Mouse (Mus musculus): ENCODE results near the gene Hist1h4f. TPM values are rescaled to one million over a fixed set of nuclear protein-coding genes. Genes with fewer than 3 reads are reported as not detected.
"Not testable (repeated sequence)": the region's sequence is repeated elsewhere in the genome, so short reads cannot be mapped to it uniquely, and the experiment has no call there.

Gene Hist1h4f
- polyA plus RNA-seq, 1 experiment from 2014 or later = 1.1 TPM

DNA sequence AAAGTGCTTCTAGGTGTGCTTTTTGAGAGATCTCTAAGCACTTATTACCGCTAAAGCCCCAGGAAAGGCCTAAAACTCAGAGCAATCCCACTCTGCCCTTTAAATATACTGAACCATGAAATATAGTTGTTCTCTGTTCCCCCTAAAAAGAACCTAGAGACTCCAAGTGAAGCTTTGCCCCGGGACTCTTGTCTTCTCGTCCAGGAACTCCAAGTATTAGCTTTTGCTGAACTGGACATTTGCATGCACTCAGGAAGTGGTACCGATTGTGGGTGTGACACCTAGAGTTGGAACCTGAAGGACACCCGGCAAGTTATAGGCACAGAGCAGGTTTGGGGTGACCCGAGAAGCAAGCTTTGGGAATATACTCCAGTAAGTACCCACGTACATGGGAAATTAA lies 39.8 kb upstream of the Hist1h4f start:
- TF ChIP-seq CTCF (IDR thresholded peaks at IDR 0.05; ENCODE audit: low read depth) = no peak
- no peaks in the 10 kb centered on the region for H3K9me3 ChIP-seq (ENCODE audit: low read length)
- H3K4me2 ChIP-seq (ENCODE audit: low read depth, low read length) = no peak overlapping the region
- no peak overlapping the region for H3K4me3 ChIP-seq (ENCODE audit: low read depth, low read length)
- H3K4me1 ChIP-seq (ENCODE audit: insufficient read depth) = peaks cover 35% of the 10 kb centered on the region
- H3K27me3 ChIP-seq (ENCODE audit: insufficient read depth, low read length) = no peaks in the 10 kb centered on the region
- no peak for DNase-seq
- WGBS (ENCODE audit: insufficient replicate concordance) = 86% methylated on average over 7 of the region's 7 CpGs
- no peak for ATAC-seq
- H3K27ac ChIP-seq (ENCODE audit: low read depth) = no peak overlapping the region
- H3K9ac ChIP-seq (replicated peaks) = no peak overlapping the region
- no peaks in the 10 kb centered on the region for H3K36me3 ChIP-seq (replicated peaks; ENCODE audit: insufficient read depth, low read length)

DNA sequence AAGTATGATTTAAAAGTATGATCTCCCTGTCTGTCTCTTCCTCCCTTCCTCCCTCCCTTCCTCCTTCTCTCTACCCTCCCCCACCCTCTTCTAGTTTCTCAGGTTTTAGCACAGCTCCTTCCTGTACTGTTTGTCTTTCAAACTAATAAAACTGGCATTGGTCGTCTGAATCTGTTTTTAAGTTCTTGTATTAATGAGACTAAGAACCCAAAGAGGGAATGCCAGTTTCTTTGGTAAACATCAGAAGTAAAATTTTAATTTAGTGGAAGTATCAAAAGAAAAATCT lies 35.4 kb upstream of the Hist1h4f start:
- no peak for ATAC-seq

DNA sequence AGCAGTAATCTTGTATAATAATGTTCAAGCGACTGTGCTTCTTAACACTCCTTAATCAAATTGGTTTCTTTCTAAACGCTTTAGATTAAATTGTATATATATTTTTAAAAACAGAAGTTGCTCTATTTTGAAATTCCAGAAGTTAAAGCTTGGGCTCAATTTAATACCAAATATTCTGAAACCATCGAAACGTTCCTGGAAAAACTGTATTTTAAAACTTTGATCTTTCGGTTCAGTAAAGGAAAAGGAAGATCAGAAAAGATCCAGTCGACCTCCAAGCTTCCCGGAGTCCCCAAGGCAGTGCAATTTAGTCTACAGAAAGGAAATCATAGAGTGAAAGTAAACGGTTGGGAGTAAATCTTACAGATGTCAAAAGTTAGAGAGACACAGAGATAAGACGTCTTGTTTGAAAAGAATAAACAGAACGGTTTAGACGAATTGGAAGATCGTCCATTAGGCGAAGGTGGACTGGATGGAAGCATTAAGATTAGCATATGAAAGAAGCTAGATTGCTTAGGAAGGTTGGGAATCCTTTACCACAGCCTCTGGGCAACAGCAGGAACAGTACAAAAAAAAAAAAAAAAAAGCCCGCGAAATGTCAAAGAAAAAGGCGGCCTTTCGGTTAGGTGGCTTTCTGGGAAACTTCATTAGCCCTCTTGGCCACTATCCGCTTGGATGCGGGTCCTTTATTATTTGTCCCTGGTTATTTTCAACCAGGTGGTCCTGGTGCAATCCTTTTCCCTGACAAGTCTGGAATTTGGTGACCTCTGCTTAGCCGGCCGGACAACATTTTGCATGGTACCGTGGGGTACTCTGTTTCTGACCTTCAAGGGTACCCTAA lies 34.9 kb upstream of the Hist1h4f start:
- peaks cover 26% of the 10 kb centered on the region for H3K4me1 ChIP-seq (ENCODE audit: insufficient read depth)
- H3K4me3 ChIP-seq (ENCODE audit: low read depth, low read length) = peak overlapping the region; percentile 59
- H3K27ac ChIP-seq (ENCODE audit: low read depth) = peak overlapping the region; percentile 97
- H3K9ac ChIP-seq (replicated peaks) = peak overlapping the region; percentile 69
- no peaks in the 10 kb centered on the region for H3K9me3 ChIP-seq (ENCODE audit: low read length)
- peak overlapping the region; percentile 86 for H3K4me2 ChIP-seq (ENCODE audit: low read depth, low read length)
- DNase-seq = no peak
- 3% methylated on average over 22 of the region's 22 CpGs for WGBS (ENCODE audit: insufficient replicate concordance)
- H3K27me3 ChIP-seq (ENCODE audit: insufficient read depth, low read length) = no peaks in the 10 kb centered on the region
- no peaks in the 10 kb centered on the region for H3K36me3 ChIP-seq (replicated peaks; ENCODE audit: insufficient read depth, low read length)
- no peak for ATAC-seq
- TF ChIP-seq EP300 (IDR thresholded peaks at IDR 0.05; ENCODE audit: low read depth) (0 out of 2 replicates have a peak, but pooled peaks have one; percentile 33), CTCF (IDR thresholded peaks at IDR 0.05; ENCODE audit: low read depth) (no peak)

More for the DNA sequence above, 35.4 kb upstream of the Hist1h4f start:
- Histone ChIP-seq H3K4me3 (ENCODE audit: low read depth, low read length) (peak overlapping the region; percentile 59), H3K36me3 (replicated peaks; ENCODE audit: insufficient read depth, low read length) (no peaks in the 10 kb centered on the region), H3K4me2 (ENCODE audit: low read depth, low read length) (peak overlapping the region; percentile 86), H3K27me3 (ENCODE audit: insufficient read depth, low read length) (no peaks in the 10 kb centered on the region), H3K9me3 (ENCODE audit: low read length) (no peaks in the 10 kb centered on the region), H3K4me1 (ENCODE audit: insufficient read depth) (peaks cover 26% of the 10 kb centered on the region), H3K9ac (replicated peaks) (peak overlapping the region; percentile 69), H3K27ac (ENCODE audit: low read depth) (peak overlapping the region; percentile 97)
- 5% methylated on average over 1 of the region's 1 CpGs for WGBS (ENCODE audit: insufficient replicate concordance)
- peak; percentile 11 for DNase-seq
- TF ChIP-seq CTCF (IDR thresholded peaks at IDR 0.05; ENCODE audit: low read depth) = no peak
- no peak for TF ChIP-seq EP300 (IDR thresholded peaks at IDR 0.05; ENCODE audit: low read depth)

DNA sequence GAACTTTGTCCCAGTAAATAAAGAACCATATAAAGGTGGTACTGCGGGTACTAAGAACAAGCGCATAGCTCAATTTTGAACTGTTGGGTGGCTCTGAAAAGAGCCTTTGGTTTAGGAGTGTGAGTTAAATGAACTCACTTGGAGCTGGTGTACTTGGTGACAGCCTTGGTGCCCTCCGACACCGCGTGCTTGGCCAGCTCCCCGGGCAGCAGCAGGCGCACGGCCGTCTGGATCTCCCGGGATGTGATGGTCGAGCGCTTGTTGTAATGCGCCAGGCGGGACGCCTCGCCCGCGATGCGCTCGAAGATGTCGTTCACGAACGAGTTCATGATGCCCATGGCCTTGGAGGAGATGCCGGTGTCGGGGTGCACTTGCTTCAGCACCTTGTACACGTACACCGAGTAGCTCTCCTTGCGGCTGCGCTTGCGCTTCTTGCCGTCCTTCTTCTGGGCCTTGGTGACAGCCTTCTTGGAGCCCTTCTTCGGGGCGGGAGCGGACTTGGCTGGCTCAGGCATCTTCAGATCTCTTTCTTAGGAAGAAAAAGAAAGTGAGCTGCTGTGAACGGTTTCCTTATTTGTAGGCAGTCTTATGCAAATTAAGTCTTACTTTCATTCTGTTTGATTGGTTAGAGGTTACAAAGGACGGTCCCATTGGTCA lies 34.1 kb upstream of the Hist1h4f start:
- peak overlapping the region; percentile 86 for H3K4me2 ChIP-seq (ENCODE audit: low read depth, low read length)
- 0% methylated on average over 19 of the region's 36 CpGs for WGBS (ENCODE audit: insufficient replicate concordance)
- peak; percentile 75 for DNase-seq
- peak overlapping the region; percentile 65 for H3K9ac ChIP-seq (replicated peaks)
- peak overlapping the region; percentile 99 for H3K27ac ChIP-seq (ENCODE audit: low read depth)
- not testable (repeated sequence) for H3K27me3 ChIP-seq (ENCODE audit: insufficient read depth, low read length); H3K9me3 ChIP-seq (ENCODE audit: low read length); H3K36me3 ChIP-seq (replicated peaks; ENCODE audit: insufficient read depth, low read length)
- H3K4me3 ChIP-seq (ENCODE audit: low read depth, low read length) = peak overlapping the region; percentile 59
- peak; percentile 79 for ATAC-seq
- TF ChIP-seq EP300 (IDR thresholded peaks at IDR 0.05; ENCODE audit: low read depth) = peak; percentile 71
- peaks cover 29% of the 10 kb centered on the region for H3K4me1 ChIP-seq (ENCODE audit: insufficient read depth)

DNA sequence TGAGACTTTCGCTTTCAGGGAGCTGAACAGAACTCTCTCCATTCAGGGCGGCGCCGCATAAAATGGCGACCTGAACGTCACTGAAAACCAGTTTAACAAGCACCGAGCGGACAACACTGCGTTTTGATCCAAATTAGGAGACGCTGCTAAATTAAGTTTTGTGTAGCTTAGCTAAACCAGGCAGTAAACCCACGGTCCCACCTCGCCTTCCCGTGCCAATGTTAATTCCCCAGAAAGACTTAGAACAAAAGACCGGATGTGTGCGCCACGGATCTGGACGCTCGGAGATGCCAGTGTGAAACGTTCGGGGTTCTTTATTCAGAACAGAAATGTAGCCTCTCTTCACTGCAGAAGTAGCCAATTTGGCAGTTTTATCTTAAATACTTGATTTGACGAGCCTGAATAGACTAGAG lies 33.6 kb upstream of the Hist1h4f start:
- TF ChIP-seq EP300 (IDR thresholded peaks at IDR 0.05; ENCODE audit: low read depth) = 0 out of 2 replicates have a peak, but pooled peaks have one; percentile 42
- TF ChIP-seq CTCF (IDR thresholded peaks at IDR 0.05; ENCODE audit: low read depth) = no peak

DNA sequence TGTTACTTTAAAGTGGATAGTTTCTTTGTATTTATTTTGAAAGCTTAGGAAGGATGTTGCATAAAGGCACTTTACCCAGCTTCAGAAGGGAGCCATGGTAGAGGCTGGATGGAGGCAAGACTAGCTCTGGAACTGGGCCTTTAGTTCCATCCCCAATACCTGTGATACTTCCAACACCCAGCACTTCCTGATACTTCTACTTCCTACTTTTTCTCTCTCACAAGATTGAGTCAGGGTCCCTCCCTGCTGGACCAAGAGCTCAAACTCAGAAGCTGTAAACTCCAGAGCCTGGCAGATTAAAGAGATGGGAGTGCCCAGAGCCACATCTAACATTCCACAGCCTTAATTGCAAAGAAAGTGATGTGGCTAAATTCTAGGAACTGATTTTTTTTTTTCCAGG lies 32.9 kb upstream of the Hist1h4f start:
- Histone ChIP-seq H3K4me3 (ENCODE audit: low read depth, low read length) (peak overlapping the region; percentile 59), H3K27ac (ENCODE audit: low read depth) (peak overlapping the region; percentile 99), H3K9me3 (ENCODE audit: low read length) (no peaks in the 10 kb centered on the region), H3K36me3 (replicated peaks; ENCODE audit: insufficient read depth, low read length) (no peaks in the 10 kb centered on the region), H3K27me3 (ENCODE audit: insufficient read depth, low read length) (no peaks in the 10 kb centered on the region), H3K4me1 (ENCODE audit: insufficient read depth) (peaks cover 29% of the 10 kb centered on the region), H3K4me2 (ENCODE audit: low read depth, low read length) (peak overlapping the region; percentile 86), H3K9ac (replicated peaks) (peak overlapping the region; percentile 65)
- TF ChIP-seq CTCF (IDR thresholded peaks at IDR 0.05; ENCODE audit: low read depth) = no peak
- TF ChIP-seq EP300 (IDR thresholded peaks at IDR 0.05; ENCODE audit: low read depth) = no peak
- ATAC-seq (no peak), DNase-seq (no peak)

More for the DNA sequence above, 33.6 kb upstream of the Hist1h4f start:
- peak; percentile 85 for DNase-seq
- H3K9me3 ChIP-seq (ENCODE audit: low read length) = no peaks in the 10 kb centered on the region
- H3K4me3 ChIP-seq (ENCODE audit: low read depth, low read length) = peak overlapping the region; percentile 59
- H3K27ac ChIP-seq (ENCODE audit: low read depth) = peak overlapping the region; percentile 99
- ATAC-seq = peak; percentile 24
- H3K9ac ChIP-seq (replicated peaks) = peak overlapping the region; percentile 65
- WGBS (ENCODE audit: insufficient replicate concordance) = under 1% methylated on average over 21 of the region's 21 CpGs
- H3K4me1 ChIP-seq (ENCODE audit: insufficient read depth) = peaks cover 29% of the 10 kb centered on the region
- H3K27me3 ChIP-seq (ENCODE audit: insufficient read depth, low read length) = no peaks in the 10 kb centered on the region
- peak overlapping the region; percentile 86 for H3K4me2 ChIP-seq (ENCODE audit: low read depth, low read length)
- H3K36me3 ChIP-seq (replicated peaks; ENCODE audit: insufficient read depth, low read length) = no peaks in the 10 kb centered on the region

All from liver, postnatal 0 days (tissue).